Mouse (Mus musculus) liver, embryonic 13.5 days (tissue): ENCODE measurements around the gene Chst11. TPM values are rescaled to one million over a fixed set of nuclear protein-coding genes. Genes with fewer than 3 reads are reported as not detected.

Source experiments
- ATAC-seq: fragments of 200-750 bp; cut with Nextera tagmentation; 2 replicates; pipeline ENCODE4 v1.8.0; 2017; ENCODE audit warnings: low read depth, mild to moderate bottlenecking, moderate number of reproducible peaks, moderate library complexity
- DNase-seq: peaks from one replicate; pipeline ENCODE4 v3.0.0; 2022
- H3K27ac ChIP-seq: fragments of 300-500 bp; sonication (generic); 2 replicates; pipeline ENCODE4 v1.5.1; 2015; ENCODE audit warnings: moderate library complexity, mild to moderate bottlenecking, inconsistent platforms
- H3K27me3 ChIP-seq: fragments of 300-500 bp; sonication (generic); 2 replicates; pipeline ENCODE4 v1.6.1; 2015; ENCODE audit warnings: mild to moderate bottlenecking, inconsistent platforms
- H3K36me3 ChIP-seq: fragments of 300-500 bp; sonication (generic); 2 replicates; pipeline ENCODE4 v1.6.1; 2015; ENCODE audit warnings: mild to moderate bottlenecking, inconsistent platforms
- H3K4me1 ChIP-seq: fragments of 300-500 bp; sonication (generic); replicated peaks from 2 replicates; pipeline ENCODE4 v1.6.1; 2015; ENCODE audit warnings: inconsistent platforms
- H3K4me2 ChIP-seq: fragments of 300-500 bp; sonication (generic); 2 replicates; pipeline ENCODE4 v1.6.1; 2015; ENCODE audit warnings: inconsistent platforms, mild to moderate bottlenecking, moderate library complexity
- H3K4me3 ChIP-seq: fragments of 300-500 bp; sonication (generic); replicated peaks from 2 replicates; pipeline ENCODE4 v1.5.1; 2015; ENCODE audit warnings: mild to moderate bottlenecking, inconsistent platforms
- H3K9ac ChIP-seq: fragments of 300-500 bp; sonication (generic); 2 replicates; pipeline ENCODE4 v1.6.1; 2015; ENCODE audit warnings: mild to moderate bottlenecking, inconsistent platforms
- H3K9me3 ChIP-seq: fragments of 300-500 bp; sonication (generic); replicated peaks from 2 replicates; pipeline ENCODE4 v1.6.1; 2016; ENCODE audit warnings: inconsistent platforms
- WGBS: fragments of 180-500 bp; shearing (Covaris S2); methylation state at CpG from one replicate; pipeline ENCODE4 v1.1.7; 2015; ENCODE audit not compliant: insufficient replicate concordance; 5-methylcytosine and 5-hydroxymethylcytosine counted together
- polyA plus RNA-seq: library from polyadenylated mRNA; unstranded; fragments of >200 nt; fragmentation: Nextera tagmentation; extraction: Ambion mirVana; gene quantifications from 2 replicates; pipeline ENCODE4 v1.2.1, GENCODE M21; 2015

Chst11 gene
- polyA plus RNA-seq, 1 experiment from 2014 or later = 1.3 TPM

GRCm38 (mm10) chr10:83032559-83032958 lies 47.3 kb downstream of the Chst11 start:
- ATAC-seq (no peak), DNase-seq (no peak)
- H3K4me1 ChIP-seq = peaks cover 80% of the 10 kb centered on the region
- no peaks in the 10 kb centered on the region for H3K36me3 ChIP-seq
- WGBS = 82% methylated on average over 10 of the region's 10 CpGs
- H3K9me3 ChIP-seq = no peaks in the 10 kb centered on the region
- no peak overlapping the region for H3K4me3 ChIP-seq
- no peak overlapping the region for H3K27ac ChIP-seq
- H3K9ac ChIP-seq = no peak overlapping the region
- H3K27me3 ChIP-seq = no peaks in the 10 kb centered on the region
- no peak overlapping the region for H3K4me2 ChIP-seq

GRCm38 (mm10) chr10:83036340-83037045 lies 51.2 kb downstream of the Chst11 start:
- DNase-seq (no peak), ATAC-seq (peak; percentile 43)
- no peaks in the 10 kb centered on the region for H3K27me3 ChIP-seq
- no peak overlapping the region for H3K9ac ChIP-seq
- peaks cover 52% of the 10 kb centered on the region for H3K4me1 ChIP-seq
- H3K27ac ChIP-seq = no peak overlapping the region
- WGBS = 83% methylated on average over 20 of the region's 20 CpGs
- H3K4me3 ChIP-seq = no peak overlapping the region
- no peaks in the 10 kb centered on the region for H3K36me3 ChIP-seq
- no peak overlapping the region for H3K4me2 ChIP-seq
- no peaks in the 10 kb centered on the region for H3K9me3 ChIP-seq

GRCm38 (mm10) chr10:83038166-83038565 lies 52.9 kb downstream of the Chst11 start:
- no peak overlapping the region for H3K27ac ChIP-seq
- no peak overlapping the region for H3K4me3 ChIP-seq
- WGBS = 78% methylated on average over 9 of the region's 9 CpGs
- peaks cover 53% of the 10 kb centered on the region for H3K4me1 ChIP-seq
- H3K4me2 ChIP-seq = no peak overlapping the region
- H3K36me3 ChIP-seq = no peaks in the 10 kb centered on the region
- H3K27me3 ChIP-seq = no peaks in the 10 kb centered on the region
- ATAC-seq (no peak), DNase-seq (no peak)
- H3K9ac ChIP-seq = no peak overlapping the region
- no peaks in the 10 kb centered on the region for H3K9me3 ChIP-seq

GRCm38 (mm10) chr10:83039414-83039813 lies 54.1 kb downstream of the Chst11 start:
- H3K4me3 ChIP-seq = no peak overlapping the region
- 68% methylated on average over 10 of the region's 10 CpGs for WGBS

GRCm38 (mm10) chr10:83041875-83042274 lies 56.6 kb downstream of the Chst11 start:
- no peak for ATAC-seq
- Histone ChIP-seq H3K9ac (no peak overlapping the region), H3K27me3 (no peaks in the 10 kb centered on the region), H3K4me1 (peaks cover 37% of the 10 kb centered on the region), H3K4me3 (no peak overlapping the region), H3K9me3 (no peaks in the 10 kb centered on the region), H3K4me2 (no peak overlapping the region), H3K27ac (no peak overlapping the region), H3K36me3 (no peaks in the 10 kb centered on the region)
- WGBS = 44% methylated on average over 9 of the region's 9 CpGs
- DNase-seq = no peak

More at GRCm38 (mm10) chr10:83039414-83039813, 54.1 kb downstream of the Chst11 start:
- Histone ChIP-seq H3K4me1 (peaks cover 51% of the 10 kb centered on the region), H3K4me2 (no peak overlapping the region), H3K9ac (no peak overlapping the region), H3K9me3 (no peaks in the 10 kb centered on the region), H3K27me3 (no peaks in the 10 kb centered on the region), H3K36me3 (no peaks in the 10 kb centered on the region), H3K27ac (no peak overlapping the region)
- no peak for DNase-seq
- no peak for ATAC-seq

- Histone ChIP-seq H3K4me1 (peaks cover 33% of the 10 kb centered on the region), H3K27ac (peak overlapping the region; percentile 35; the same call in 1 of the 2 replicates), H3K9ac (no peak overlapping the region), H3K4me2 (no peak overlapping the region), H3K27me3 (no peaks in the 10 kb centered on the region), H3K36me3 (no peaks in the 10 kb centered on the region), H3K9me3 (no peaks in the 10 kb centered on the region), H3K4me3 (no peak overlapping the region)
- WGBS = 60% methylated on average over 10 of the region's 10 CpGs
- ATAC-seq (no peak), DNase-seq (no peak)
Observed at GRCm38 (mm10) chr10:83042613-83043477, 57.5 kb downstream of the Chst11 start.

- ATAC-seq = peak; percentile 37; the same call in 1 of the 2 replicates
- H3K4me1 ChIP-seq = peaks cover 33% of the 10 kb centered on the region
- WGBS = 54% methylated on average over 2 of the region's 2 CpGs
Observed at GRCm38 (mm10) chr10:83043478-83044259, 58.4 kb downstream of the Chst11 start.

GRCm38 (mm10) chr10:83049174-83049780 lies 64.0 kb downstream of the Chst11 start:
- DNase-seq = no peak
- WGBS = 84% methylated on average over 12 of the region's 12 CpGs
- peaks cover 6% of the 10 kb centered on the region for H3K36me3 ChIP-seq
- H3K27me3 ChIP-seq = no peaks in the 10 kb centered on the region
- H3K9ac ChIP-seq = no peak overlapping the region
- H3K4me2 ChIP-seq = no peak overlapping the region
- no peaks in the 10 kb centered on the region for H3K9me3 ChIP-seq
- H3K27ac ChIP-seq = no peak overlapping the region
- peaks cover 7% of the 10 kb centered on the region; the same call in 1 of the 2 replicates for H3K4me1 ChIP-seq
- no peak for ATAC-seq
- H3K4me3 ChIP-seq = no peak overlapping the region

More at GRCm38 (mm10) chr10:83043478-83044259, 58.4 kb downstream of the Chst11 start:
- DNase-seq = no peak
- Histone ChIP-seq H3K9ac (no peak overlapping the region), H3K27me3 (no peaks in the 10 kb centered on the region), H3K36me3 (peaks cover 4% of the 10 kb centered on the region), H3K27ac (0 out of 2 replicates have a peak overlapping the region, but pooled peaks have one; percentile 29), H3K4me3 (no peak overlapping the region), H3K9me3 (no peaks in the 10 kb centered on the region), H3K4me2 (no peak overlapping the region)

- Histone ChIP-seq H3K9ac (no peak overlapping the region), H3K36me3 (no peaks in the 10 kb centered on the region; the same call in 1 of the 2 replicates), H3K4me1 (peaks cover 29% of the 10 kb centered on the region), H3K27me3 (no peaks in the 10 kb centered on the region), H3K4me2 (no peak overlapping the region), H3K9me3 (no peaks in the 10 kb centered on the region), H3K27ac (no peak overlapping the region), H3K4me3 (no peak overlapping the region)
- WGBS = 84% methylated on average over 10 of the region's 10 CpGs
- ATAC-seq = no peak
- no peak for DNase-seq
Observed at GRCm38 (mm10) chr10:83053886-83054550, 68.7 kb downstream of the Chst11 start.

GRCm38 (mm10) chr10:83056291-83056690 lies 71.0 kb downstream of the Chst11 start:
- no peak for ATAC-seq
- H3K36me3 ChIP-seq = no peaks in the 10 kb centered on the region; the same call in 1 of the 2 replicates
- WGBS = 83% methylated on average over 7 of the region's 7 CpGs
- no peak for DNase-seq
- H3K27me3 ChIP-seq = no peaks in the 10 kb centered on the region
- no peak overlapping the region for H3K4me3 ChIP-seq
- H3K4me1 ChIP-seq = peaks cover 42% of the 10 kb centered on the region
- no peak overlapping the region for H3K9ac ChIP-seq
- no peaks in the 10 kb centered on the region for H3K9me3 ChIP-seq
- no peak overlapping the region for H3K27ac ChIP-seq
- H3K4me2 ChIP-seq = no peak overlapping the region
